Mouse (Mus musculus) 416B (cell line): Measurements from ENCODE around the gene Gm15080.
"Not testable (repeated sequence)": the region's sequence is repeated elsewhere in the genome, so short reads cannot be mapped to it uniquely, and the experiment has no call there.

Source experiments
- DNase-seq: peaks from one replicate; pipeline ENCODE4 v3.0.0; 2011; ENCODE audit warnings: low read depth

Gm15080 gene

GRCm38 (mm10) chrX:147992693-147993092, at the start of gene Gm15080:
TSS of gene Gm15080 (plus strand) at chrX:147992993.
- DNase-seq: not testable (repeated sequence)
